Mouse (Mus musculus) myocyte (in vitro differentiated cells): Measurements from ENCODE around the gene Nmrk2.

Source experiments
- CEBPB ChIP-seq: IDR thresholded peaks from 2 replicates; pipeline ENCODE4 v1.6.1; 2011; ENCODE audit warnings: mild to moderate bottlenecking, moderate library complexity; ENCODE audit not compliant: poor library complexity, insufficient read depth, severe bottlenecking
- E2F4 ChIP-seq: IDR thresholded peaks from one replicate; pipeline ENCODE4 v1.6.1; 2011; ENCODE audit warnings: mild to moderate bottlenecking, control low read depth, moderate library complexity; ENCODE audit not compliant: insufficient read depth
- MAX ChIP-seq: IDR thresholded peaks from one replicate; pipeline ENCODE4 v1.6.1; 2011; ENCODE audit warnings: low read depth, mild to moderate bottlenecking, control low read depth
- MYOD1 ChIP-seq, 3 experiments: IDR thresholded peaks; one replicate each; pipeline ENCODE4 v1.6.1; 2011; ENCODE audit warnings: control low read depth in 2 of 3, low read depth in 2 of 3, mild to moderate bottlenecking in 2 of 3, moderate library complexity in 1 of 3; ENCODE audit not compliant: insufficient read length in 2 of 3, control insufficient read depth in 1 of 3
- MYOG ChIP-seq, 3 experiments: IDR thresholded peaks; one replicate each; pipeline ENCODE4 v1.6.1; 2011; ENCODE audit warnings: control low read depth in 2 of 3, low read depth in 2 of 3, mild to moderate bottlenecking in 2 of 3; ENCODE audit not compliant: insufficient read length in 2 of 3, control insufficient read depth in 1 of 3, insufficient read depth in 1 of 3
- POLR2A ChIP-seq: IDR thresholded peaks from one replicate; pipeline ENCODE4 v1.6.1; 2011; ENCODE audit warnings: low read depth, mild to moderate bottlenecking, control low read depth, moderate library complexity; ENCODE audit not compliant: insufficient read length
- POLR2AphosphoS2 ChIP-seq: IDR thresholded peaks from one replicate; pipeline ENCODE4 v1.6.1; 2011; ENCODE audit warnings: low read depth, control low read depth; ENCODE audit not compliant: insufficient read length
- REST ChIP-seq: IDR thresholded peaks from one replicate; pipeline ENCODE4 v1.6.1; 2011; ENCODE audit warnings: mild to moderate bottlenecking, control low read depth, moderate library complexity; ENCODE audit not compliant: insufficient read depth, insufficient read length
- SRF ChIP-seq: IDR thresholded peaks from one replicate; pipeline ENCODE4 v1.6.1; 2011; ENCODE audit warnings: low read depth; ENCODE audit not compliant: control insufficient read depth, insufficient read length
- TCF12 ChIP-seq: IDR thresholded peaks from one replicate; pipeline ENCODE4 v1.6.1; 2011; ENCODE audit warnings: mild to moderate bottlenecking, control low read depth; ENCODE audit not compliant: poor library complexity, insufficient read depth, severe bottlenecking
- TCF3 ChIP-seq: IDR thresholded peaks from one replicate; pipeline ENCODE4 v1.6.1; 2011; ENCODE audit warnings: low read depth, control low read depth; ENCODE audit not compliant: insufficient read length
- USF1 ChIP-seq: IDR thresholded peaks from one replicate; pipeline ENCODE4 v1.6.1; 2011; ENCODE audit warnings: low read depth, mild to moderate bottlenecking, control low read depth, moderate library complexity

DNA sequence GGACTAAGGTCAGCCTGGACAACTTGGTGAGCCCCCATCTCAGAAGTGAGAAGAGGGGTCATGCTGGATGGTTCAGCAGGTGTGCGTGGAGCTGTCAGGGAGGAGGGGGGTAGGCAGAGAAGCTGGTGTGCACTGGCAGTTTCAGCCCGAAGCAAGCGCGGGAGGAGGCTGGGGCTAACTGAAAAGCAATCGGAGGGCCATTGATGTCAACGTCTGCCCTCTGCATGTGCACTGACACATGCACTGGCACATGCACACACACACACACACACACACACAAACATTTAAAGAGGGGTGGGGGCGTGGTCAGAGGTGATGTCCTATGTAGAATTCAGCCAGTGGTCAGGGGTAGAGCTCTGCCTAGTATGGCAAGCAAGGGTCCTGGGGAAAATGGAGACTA is 29.6 kb upstream of the Nmrk2 start:
- TF ChIP-seq POLR2AphosphoS2 (no peak), MYOG (IDR thresholded peaks at IDR 0.05; ENCODE audit: control insufficient read depth in 1 of 3, insufficient read depth in 1 of 3, insufficient read length in 2 of 3, low read depth in 2 of 3) (no peak), TCF12 (no peak), MYOD1 (IDR thresholded peaks at IDR 0.05; ENCODE audit: control insufficient read depth in 1 of 3, insufficient read length in 2 of 3, low read depth in 2 of 3) (no peak), USF1 (no peak), POLR2A (no peak), SRF (no peak), E2F4 (no peak), MAX (no peak), TCF3 (no peak), REST (no peak), CEBPB (no peak)
